Mouse (Mus musculus): Measurements from ENCODE around the gene Tcte1.
A peak's percentile ranks its signal among the peaks of the same experiment; 100 is the strongest.

Tcte1 gene

DNA sequence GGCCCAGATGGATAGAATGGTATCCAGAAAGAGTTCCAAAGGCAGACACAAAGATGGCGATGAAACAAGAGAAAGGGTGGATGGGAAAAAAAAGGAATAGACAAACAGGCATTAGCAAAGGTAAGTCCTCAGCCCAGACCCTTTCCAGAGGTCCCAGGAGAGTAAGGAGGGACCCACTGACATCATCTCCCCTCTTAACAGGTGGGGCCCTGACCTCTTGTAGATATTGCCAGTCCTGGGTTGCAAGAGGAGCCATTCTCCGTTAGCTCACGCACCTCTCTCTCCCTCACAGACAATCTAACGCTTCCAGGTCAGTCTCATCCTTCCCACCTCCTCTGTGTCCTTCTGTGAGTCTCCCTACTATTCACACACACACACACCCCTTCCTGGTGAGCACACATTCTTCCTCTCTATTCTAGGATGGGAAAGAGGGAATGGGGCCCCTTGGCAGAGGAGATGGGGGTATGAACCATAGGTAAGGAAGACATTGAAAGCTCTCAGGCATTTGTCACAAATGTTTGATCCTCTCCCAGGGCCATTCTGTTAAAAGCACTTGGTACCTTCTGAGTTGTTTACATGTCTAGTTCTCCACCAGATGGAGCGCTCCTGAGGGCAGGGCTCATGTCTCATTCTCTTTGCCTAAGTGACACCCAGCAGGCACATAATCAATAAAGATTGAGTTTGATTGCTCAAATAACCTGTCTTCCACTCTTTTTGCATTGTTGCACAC, 24.4 kb downstream of the Tcte1 start:
- DNase-seq (ENCODE audit: low spot score in 2 of 2), result no peak

DNA sequence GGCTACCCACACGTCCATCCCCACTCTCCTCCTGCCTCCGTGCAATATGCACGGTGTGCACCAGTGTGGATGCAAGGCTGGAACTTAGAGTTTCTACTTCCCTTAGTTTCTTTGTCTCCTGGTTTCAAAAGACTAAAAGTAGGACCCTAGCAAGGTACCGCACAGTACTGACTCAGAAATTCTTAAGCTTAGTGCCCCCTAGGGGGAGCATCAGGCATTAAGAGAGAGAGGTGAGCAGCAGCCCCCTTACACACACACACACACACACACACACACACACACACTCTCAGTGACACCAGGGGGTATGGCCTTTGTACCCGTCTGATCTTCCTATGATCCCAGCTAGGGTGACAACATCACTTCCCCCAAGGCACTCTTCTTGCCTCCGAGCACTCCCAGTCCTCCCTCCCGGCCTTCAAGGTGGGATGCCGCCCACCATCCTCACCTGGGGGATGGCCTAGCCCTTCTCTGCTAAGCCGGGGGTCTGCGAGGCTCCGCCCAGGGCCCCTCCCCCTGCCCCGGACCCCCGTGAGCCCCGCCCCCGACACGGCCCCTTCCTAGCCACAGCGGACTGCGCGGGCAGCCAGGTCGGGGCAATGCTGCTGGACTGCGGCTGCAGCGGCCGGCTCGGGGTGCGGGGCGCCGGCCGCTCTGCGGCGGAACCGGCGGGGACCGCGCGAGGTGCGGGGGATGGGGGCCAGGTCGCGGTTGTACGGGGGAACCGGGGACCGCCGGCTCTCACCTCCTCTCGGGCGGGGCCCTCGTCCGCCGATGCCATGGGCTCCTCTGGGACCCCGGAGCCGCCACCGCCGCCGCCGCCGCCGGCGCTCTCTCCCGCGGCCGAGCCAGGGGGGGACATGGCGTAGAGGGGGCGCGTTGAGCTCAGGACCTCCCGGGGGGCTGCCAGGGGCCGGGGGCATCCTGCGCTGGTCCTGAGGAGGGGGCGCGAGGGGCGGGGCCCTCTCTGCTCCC, 25.6 kb downstream of the Tcte1 start:
- peak; percentile 55 to 69 for DNase-seq (ENCODE audit: low spot score in 2 of 2)

DNA sequence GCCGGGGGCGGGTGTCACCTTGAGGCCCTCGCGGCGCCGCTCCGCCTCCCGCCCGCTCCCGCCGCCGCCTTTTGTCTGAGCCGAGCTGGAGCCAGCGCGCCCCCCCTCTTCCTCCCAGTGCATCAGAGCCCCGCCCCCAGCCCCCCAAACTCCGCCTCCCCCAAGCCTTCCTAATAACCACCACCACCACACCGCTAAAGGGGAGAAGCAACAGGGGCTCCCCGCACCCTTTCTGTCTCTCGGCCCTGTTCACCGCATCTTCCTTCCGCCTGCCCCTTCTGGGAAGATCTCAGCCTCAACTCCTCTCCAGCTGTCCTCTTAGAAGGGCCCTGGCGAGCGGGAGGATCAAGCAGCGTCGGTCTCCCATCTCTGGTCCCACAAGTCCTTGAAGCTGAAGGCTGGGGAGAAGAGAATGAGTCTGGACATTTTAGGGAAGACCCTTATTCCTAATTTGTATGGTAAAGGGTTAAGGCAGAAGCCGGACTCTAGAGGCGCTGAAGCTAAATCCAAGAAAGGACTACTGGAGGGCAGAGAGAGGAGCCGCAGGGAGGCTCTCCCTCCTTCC, 26.5 kb downstream of the Tcte1 start, which contains the start of gene Tmem151b:
TSS of gene Tmem151b (minus strand) at position 61 of the 565 bp plus-strand sequence.
- peak in 1 of 2 experiments; percentile 63 for DNase-seq (ENCODE audit: low spot score in 2 of 2)

DNA sequence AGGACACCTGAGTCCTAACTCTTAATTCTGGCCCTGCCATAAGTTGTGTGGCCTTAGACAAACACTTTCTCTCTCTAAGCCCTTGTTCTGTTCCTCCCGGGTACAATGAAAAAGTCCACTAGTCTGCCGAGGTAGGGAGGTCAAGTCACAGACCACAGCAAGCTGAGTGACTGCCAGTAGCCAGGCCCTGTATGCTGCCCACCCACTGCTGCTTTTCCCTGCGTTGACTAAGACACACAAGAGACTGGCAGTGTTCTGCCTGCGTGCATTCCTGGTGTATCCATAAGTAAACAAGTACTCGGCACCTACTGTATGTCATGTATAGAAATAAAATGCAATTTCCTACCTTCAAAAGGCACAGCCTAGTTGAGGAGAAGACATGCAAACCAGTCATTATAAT, 27.0 kb downstream of the Tcte1 start:
- DNase-seq (ENCODE audit: low spot score in 2 of 2), result no peak

DNA sequence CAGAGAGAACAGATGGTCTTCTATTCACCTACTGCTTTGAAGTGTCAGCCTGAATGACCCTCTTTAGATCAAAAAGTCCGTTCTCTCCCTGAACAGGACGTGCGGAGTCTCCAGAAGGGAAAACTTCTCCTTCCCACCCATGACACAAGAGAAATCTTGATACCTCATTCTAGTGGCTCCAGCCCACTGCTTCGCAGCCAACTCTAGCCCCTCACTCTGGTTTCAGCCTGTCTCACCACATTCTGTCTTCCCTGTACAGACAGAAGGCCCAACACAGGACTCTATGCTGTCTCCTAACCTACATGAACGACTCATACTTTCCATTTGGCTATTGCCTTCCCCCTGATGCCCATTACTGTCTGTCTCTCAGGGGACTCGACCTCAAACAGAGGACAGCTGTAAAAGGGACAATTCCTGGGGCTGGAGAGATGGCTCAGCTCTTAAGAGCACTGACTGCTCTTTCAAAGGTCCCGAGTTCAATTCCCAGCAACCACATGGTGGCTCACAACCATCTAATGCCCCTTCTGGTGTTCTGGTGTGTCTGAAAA, 28.1 kb downstream of the Tcte1 start:
- DNase-seq (ENCODE audit: low spot score in 2 of 2), result no peak

DNA sequence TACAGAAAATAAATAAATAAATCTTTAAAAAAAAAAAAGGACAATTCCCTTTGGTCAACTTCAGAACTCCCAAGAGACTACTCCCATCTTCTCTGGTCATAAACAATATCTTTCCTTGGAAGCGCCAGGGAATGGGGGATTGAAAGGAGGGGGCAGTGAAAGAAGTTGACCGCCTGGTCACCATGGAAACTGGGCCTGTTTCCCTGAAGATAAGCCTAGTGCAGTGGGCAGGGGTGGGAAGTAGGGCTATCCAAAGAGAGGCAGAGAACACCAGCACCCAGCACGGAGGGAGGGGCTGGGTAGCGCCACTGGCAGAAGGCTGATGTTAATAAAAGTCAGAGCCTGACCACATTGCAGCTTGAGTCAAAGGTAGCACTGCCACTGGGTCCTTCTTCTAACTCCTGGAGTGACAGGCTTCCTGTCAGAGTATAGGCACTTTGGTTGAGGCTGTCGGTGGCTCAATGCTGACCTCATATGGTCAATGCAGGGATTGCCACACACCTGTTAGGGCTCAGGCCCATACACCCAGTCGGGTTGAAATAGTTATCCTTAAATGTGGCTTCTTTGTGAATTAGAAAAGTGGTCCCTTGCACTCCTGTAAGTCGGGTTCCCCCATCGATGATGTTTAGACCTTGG, 28.7 kb downstream of the Tcte1 start:
- DNase-seq (ENCODE audit: low spot score in 2 of 2), result peak in 1 of 2 experiments; percentile 73

DNA sequence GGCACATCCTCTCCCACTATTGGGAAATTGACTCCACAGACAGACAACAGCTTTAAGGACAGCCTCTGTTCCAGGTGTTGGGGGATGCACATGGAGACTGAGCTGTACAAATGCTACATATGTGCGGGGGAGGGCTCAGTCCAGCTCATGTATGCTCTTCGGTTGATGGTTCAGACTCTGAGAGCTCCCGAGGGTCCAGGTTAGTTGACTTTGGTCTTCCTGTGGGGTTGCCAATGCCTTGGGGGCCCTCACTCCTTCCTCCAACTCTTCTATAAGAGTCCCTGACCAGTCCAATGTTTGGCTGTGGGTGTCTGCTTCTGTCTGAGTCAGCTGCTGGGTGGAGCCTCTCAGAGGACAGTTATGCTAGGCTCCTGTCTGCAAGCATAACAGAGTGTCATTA, 29.8 kb downstream of the Tcte1 start:
- no peak for DNase-seq (ENCODE audit: low spot score in 2 of 2)

DNA sequence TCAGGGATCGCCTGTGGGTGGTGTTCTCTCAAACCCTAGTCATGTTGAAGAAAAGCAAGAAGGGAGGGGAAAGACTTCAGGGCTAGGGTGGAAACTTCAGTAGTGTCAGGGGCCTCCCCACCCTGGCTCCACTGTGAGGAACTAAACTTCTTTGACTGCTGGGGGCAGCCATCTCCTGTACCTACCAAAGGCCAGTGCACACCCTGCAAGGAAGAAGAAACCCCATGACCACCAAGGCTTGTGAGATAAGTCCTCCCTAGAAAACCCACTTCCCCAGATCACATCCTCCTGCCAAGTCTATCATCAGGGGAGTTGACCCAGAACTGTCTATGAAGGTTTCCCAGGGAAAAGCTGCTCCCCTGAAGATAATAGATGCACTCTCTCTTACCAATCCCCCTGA, 31.2 kb downstream of the Tcte1 start:
- no peak for DNase-seq (ENCODE audit: low spot score in 2 of 2)

DNA sequence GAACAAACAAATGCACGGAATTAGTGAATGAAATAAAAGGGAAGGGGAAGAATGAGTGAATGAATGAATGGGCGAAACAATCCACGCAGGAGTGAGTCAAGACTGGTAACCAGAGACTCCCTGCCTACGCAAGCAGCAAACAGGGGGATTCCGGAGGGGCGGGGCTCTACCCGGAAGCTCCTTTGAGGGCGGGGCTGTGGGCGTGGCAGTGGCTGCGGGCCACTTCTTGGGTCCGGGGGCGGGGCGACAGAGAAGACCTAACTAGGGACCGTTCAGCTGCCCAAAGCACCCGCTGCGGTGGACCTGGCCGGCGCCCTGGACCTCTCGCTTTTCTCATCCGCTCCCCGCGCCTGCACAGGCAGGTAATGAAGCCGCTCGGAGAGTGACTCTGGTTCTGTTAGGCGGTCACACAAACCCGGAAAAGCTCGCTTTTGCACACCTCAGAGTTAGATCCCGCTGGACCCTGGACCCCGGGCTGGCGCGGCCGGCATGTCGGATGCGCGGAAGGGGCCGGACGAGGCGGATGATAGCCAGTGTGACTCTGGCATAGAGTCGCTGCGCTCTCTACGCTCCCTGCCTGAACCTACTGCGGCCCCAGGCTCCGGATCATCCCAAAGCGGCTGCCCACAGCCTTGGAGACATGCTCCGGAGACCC, 32.3 kb downstream of the Tcte1 start, which contains the start of gene Nfkbie:
TSS of gene Nfkbie (plus strand) at position 252 of the 655 bp plus-strand sequence.
- DNase-seq (ENCODE audit: low spot score in 2 of 2), result peak; percentile 84 to 89

DNA sequence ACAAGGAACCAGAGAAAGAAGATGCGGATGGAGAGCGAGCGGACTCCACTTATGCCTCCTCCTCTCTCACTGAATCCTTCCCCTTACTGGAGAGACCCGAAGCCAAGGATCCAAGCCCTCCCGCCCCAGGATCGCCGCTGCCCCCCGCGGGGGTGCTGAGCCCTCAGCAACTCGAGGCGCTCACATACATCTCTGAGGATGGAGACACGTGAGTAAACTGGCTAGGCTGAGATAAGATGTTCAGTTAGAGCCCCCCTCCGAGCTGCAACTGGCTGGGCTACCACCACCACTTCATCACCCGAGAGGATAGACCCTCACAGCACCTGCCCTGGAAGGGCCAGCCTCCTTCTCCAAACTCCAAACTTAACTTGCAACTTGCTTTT, 32.9 kb downstream of the Tcte1 start:
- no peak for DNase-seq (ENCODE audit: low spot score in 2 of 2)

DNA sequence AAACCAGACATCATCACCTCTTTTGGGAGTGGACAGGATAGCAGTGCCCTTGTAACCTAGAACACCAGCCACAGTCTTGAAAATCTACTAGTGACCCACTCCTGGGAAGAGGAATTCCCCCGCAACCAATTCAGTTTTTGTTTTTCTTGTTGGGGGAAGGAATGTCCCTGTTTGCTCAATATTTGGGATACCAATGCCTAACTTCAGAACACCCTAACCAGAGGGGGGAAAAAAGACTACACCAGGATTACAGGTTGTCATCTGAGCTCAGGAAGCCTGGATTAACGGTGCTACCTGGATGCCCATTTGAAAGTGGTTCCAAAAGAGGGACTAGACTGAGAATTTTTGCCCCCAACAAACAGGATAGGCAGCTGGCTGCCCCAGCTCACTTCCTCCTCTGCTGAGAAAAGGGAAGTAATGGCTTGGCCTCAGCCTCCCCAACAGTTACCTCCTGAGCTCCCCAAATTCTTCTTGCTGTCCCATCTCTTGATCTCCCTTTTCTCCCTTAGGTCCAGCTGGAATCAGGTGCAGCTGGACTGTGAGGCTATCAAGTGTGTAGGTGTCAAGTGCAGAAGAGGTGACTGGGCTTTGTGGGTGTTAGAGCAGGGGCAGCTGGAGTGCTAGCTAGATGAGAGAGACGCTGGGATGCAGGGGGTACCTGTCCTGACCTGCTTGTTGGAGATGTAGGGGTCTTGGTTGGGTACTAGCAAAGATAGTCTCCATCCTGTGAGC, 33.4 kb downstream of the Tcte1 start:
- no peak for DNase-seq (ENCODE audit: low spot score in 2 of 2)

DNA sequence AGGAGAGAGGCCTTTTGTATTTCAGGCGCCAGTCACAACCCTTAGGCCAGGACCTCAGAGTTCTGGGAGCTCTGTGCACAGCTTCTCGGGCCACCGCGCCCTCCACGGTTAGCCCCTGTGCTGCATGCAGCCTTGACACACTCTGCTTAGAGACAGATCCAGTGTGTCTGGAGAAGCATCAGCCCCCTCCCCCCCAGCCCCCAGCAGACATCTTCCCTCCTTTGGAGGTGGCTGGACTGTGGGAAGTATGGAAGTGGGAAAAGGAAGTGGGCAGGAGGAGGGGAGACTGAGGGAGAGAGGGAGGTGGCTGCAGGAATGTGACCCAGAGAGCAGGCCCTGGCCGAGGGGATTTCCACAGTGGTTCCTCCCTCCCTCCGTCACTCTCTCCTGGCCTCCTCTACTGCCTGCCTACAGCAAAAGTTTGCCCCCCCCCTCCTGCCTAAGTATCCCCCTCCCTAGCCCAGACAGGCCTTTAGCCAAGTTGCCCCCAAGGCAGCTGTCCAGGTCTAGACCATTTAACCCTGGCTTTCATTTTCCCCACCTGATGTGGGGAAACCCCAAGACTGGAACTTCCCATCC, 34.1 kb downstream of the Tcte1 start:
- no peak for DNase-seq (ENCODE audit: low spot score in 2 of 2)

DNA sequence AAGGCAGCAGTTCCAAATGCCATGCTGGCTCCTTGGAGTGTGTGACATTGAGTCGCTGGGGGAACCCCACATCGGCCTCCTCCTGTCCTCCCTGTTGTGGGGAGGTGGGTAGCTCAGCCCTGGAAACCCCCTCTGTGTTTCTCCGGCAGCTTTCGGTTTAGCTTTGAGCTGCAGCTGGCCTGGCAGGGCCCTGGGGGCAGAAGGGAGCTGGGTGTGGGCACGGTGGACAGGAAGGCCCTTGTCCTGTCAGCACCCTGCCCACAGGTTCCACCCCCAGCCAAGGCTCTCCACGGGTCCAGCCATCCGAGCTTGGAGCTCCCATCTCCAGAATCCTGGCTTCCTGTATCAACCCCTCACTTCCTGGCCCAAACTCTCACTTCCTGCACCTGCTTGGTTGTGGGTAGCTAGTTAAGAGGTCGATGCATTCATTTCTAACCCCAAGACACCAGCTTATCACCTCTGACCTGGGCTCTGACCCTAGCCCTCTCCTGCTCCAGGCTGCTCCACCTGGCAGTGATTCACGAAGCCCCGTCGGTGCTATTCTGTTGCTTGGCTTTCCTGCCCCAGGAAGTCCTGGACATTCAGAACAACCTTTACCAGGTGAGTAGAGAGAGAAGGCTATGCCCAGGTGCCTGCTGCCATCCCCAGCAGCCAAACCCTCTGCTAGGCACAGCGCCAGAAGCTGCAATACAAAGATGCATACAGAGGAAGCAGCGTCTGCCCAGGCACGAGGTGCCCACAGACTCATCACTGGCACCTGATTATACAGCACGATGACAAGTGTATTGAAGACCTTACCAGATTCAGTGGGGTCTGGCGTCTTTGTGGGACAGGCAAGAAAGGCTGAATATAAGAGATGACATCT, 35.0 kb downstream of the Tcte1 start:
- no peak for DNase-seq (ENCODE audit: low spot score in 2 of 2)

DNA sequence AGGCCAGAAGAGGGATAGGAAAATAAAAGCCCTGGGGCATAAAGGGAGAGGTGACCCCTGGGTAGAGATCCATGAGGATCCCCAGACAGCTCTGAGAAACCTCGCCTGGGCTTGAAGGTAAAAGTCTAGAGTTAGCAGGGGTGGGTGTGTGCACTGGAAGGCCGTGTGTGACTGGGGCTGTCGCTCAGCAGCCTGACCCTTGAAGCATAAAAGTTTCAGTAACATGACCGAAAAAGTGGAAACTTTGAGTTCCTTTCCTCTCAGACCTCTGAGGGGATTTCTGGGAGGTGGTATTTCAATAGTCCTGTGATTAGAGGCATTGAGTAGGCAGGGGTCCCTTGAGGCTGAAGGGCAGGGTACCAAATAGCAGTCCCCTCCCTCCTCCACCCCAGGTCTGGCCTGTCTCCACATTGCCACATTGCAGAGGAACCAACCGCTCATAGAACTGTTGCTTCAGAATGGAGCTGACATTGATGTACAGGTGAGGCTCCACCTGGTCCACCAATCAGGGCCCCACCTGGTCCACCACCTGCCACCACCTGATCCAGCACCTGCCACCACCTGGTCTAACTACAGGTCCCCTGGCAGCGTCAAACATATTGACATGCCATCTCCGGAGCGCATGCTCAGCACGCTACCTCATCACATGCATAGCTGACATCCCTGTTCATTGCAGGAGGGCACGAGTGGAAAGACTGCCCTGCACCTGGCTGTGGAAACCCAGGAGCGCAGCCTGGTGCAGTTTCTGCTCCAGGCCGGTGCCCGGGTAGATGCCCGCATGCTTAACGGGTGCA, 36.7 kb downstream of the Tcte1 start:
- no peak for DNase-seq (ENCODE audit: low spot score in 2 of 2)

DNA sequence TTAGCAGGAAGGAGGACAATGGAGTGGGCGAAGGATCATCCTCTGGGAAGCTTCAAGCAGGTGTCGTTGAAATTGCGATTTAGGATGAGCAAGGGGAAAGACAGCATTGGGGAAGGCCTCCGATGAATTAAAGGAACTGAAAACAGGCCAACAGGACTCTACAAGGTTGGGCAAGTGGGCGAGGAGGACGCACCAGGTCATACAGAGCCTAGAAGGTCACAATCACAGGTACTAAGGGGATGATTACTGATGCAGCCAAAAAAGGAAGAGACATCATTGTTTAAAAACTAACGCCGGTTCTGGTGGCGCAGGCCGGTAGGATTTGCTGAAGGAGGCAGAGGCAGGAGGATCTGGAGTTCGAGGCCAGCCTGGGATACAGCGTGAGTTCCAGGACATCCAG, 40.0 kb downstream of the Tcte1 start:
- no peak for DNase-seq (ENCODE audit: low spot score in 2 of 2)

DNA sequence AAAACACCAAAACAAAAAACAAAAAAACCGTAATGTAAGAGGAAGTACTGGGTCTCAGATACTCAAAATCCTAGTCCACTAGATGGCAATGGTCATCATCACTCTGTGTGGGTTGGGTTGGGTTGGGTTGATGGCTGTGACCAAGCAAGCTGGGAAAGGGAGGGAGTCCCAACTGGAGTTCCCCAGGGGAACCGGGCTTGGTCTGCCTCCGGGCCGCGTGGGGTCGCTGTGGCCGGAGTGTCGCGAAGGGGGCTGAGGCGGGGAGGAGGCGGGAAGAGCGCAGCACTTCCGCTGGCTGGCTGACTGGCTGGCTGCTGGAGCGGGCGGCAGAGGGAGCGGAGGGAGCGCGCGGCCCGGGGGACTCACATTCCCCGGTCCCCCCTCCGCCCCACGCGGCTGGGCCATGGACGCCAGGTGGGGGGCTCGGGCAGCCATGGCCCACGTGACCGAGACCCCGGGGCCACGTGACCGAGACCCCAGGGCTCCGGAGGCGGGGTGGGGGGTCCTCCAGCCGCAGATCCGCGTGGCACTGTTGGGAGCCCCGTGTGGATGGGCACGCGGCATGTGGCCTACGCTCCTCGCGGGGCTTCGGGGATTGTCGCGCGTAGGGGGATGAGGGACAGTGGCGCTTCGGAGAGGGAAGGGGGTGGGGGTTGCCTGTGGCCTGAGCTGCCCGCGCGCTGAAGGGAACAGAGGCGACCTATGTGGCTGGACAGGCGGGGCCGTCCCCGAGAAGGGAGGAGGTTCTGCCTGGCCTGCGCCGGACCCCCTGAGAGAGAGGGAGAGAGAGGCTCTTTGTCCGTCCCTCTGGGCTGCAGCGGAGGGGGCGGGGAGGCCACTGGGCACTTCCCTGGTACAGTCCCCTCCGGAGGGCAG, 40.7 kb downstream of the Tcte1 start, which contains the start of gene Slc35b2:
TSS of gene Slc35b2 (plus strand) at position 220 of the 876 bp plus-strand sequence.
- DNase-seq (ENCODE audit: low spot score in 2 of 2), result peak; percentile 86 to 90

DNA sequence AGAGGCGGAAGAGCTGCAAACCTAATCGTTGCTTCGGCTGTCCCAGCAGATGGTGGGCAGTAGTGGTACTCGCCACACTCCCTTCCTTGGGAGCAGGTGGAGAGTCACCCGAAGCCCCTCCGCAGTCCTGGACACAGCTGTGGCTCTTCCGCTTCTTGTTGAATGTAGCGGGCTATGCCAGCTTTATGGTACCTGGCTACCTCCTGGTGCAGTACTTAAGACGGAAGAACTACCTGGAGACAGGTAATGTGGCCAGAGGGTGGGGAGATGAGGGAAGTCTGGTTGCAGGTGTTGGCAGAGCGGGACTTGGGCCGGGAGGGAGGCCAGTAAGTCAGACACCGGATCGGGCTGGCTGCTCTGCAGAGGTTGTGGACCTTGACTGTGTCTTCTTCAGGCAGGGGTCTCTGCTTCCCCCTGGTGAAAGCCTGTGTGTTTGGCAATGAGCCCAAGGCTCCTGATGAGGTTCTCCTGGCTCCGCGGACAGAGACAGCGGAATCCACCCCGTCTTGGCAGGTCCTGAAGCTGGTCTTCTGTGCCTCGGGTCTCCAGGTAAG, 41.4 kb downstream of the Tcte1 start:
- no peak for DNase-seq (ENCODE audit: low spot score in 2 of 2)
